Mouse (Mus musculus) erythroblast, embryonic 14.5 days (primary cell): Measurements from ENCODE around the gene Hoxa7. TPM values are rescaled to one million over a fixed set of nuclear protein-coding genes. Genes with fewer than 3 reads are reported as not detected.

Experiments used
- H3K27me3 ChIP-seq: 2 replicates; pipeline ENCODE4 v1.6.1; 2012; ENCODE audit warnings: inconsistent platforms; ENCODE audit not compliant: control insufficient read depth
- H3K36me3 ChIP-seq: 2 replicates; pipeline ENCODE4 v1.6.1; 2012; ENCODE audit warnings: mild to moderate bottlenecking, inconsistent platforms; ENCODE audit not compliant: control insufficient read depth
- H3K4me1 ChIP-seq: 2 replicates; pipeline ENCODE4 v1.6.1; 2012; ENCODE audit warnings: inconsistent platforms; ENCODE audit not compliant: control insufficient read depth
- H3K4me3 ChIP-seq: replicated peaks from 2 replicates; pipeline ENCODE3; 2012; ENCODE audit warnings: moderate library complexity, mild to moderate bottlenecking, inconsistent platforms
- H3K9me3 ChIP-seq: 2 replicates; pipeline ENCODE4 v1.6.1; 2012; ENCODE audit warnings: low read length, inconsistent platforms, mixed read lengths; ENCODE audit not compliant: control insufficient read depth
- GATA1 ChIP-seq: IDR thresholded peaks from 2 replicates; pipeline ENCODE4 v1.6.1; 2012; ENCODE audit warnings: low read length, inconsistent platforms, mixed read lengths
- TAL1 ChIP-seq: IDR thresholded peaks from 3 replicates; pipeline ENCODE4 v1.6.1; 2012; ENCODE audit warnings: low read length, inconsistent platforms, mixed read lengths
- polyA plus RNA-seq: library from polyadenylated mRNA; stranded (reverse); fragments of >175 nt; gene quantifications from 2 replicates; pipeline ENCODE4 v1.2.3, GENCODE M21; 2012

Hoxa7 gene
- polyA plus RNA-seq, 1 experiment: 0.02 TPM

DNA sequence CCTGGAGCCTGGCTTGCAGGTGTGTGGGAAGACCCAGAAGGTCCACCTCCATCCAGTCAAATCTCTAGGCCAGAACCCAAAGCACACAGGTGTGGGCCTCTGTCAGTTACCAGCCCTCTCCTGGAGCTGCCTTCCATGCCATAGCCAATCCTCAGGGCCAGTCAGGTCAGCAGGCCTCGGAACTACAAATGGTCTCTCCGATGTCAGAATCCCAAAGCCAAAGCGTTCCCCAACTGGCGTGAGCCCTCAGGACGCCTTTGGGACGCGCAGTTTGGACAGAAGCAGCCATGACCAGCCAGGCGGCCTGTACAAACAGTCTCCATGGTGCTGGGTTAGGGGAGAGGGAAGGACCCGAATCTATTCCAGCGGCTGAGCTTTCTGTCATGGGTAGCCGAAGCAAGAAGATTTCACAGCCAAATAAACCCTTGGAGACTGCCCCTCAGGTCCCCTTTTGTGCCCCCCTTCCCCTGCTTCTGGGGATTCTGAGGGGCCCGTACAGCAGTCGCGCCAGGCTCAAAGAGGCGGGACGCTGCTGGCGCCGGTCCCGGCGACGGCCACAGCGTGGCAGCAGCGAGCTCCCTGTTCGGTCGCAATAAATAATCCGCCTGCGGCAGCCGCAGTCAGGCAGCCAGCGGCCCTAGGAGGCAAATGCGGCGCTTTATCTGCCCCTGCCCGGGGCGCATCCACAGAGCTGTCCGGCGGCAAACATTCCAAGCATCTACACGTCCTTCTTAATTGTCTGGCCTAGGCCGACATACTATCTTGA, 10.3 kb downstream of the Hoxa7 start:
- Histone ChIP-seq H3K4me3 (no peak overlapping the region), H3K36me3 (no peaks in the 10 kb centered on the region), H3K4me1 (no peaks in the 10 kb centered on the region), H3K9me3 (no peaks in the 10 kb centered on the region; the same call in 1 of the 2 replicates), H3K27me3 (peaks cover 100% of the 10 kb centered on the region)
- TF ChIP-seq TAL1 (no peak), GATA1 (no peak)

DNA sequence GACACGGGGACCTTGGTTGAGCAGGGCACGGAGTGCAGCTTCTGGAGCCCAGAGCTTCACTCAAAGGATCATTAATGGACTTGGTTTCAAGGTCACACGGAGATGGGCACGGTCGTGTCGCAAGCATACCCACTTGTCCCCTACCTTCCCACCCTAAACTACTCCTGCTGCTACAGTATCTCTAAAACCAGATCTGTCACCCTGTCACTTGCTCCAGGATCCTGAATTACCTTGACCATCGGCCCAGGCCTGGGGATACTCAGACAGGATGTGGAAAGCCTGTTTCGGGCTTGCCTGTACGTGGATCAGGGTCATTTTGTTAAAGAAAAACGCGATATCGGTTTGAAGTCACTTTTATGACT, 12.0 kb downstream of the Hoxa7 start:
- Histone ChIP-seq H3K27me3 (peaks cover 100% of the 10 kb centered on the region), H3K36me3 (no peaks in the 10 kb centered on the region), H3K9me3 (no peaks in the 10 kb centered on the region; the same call in 1 of the 2 replicates), H3K4me3 (no peak overlapping the region), H3K4me1 (no peaks in the 10 kb centered on the region)
- no peak for TF ChIP-seq GATA1
- no peak for TF ChIP-seq TAL1

DNA sequence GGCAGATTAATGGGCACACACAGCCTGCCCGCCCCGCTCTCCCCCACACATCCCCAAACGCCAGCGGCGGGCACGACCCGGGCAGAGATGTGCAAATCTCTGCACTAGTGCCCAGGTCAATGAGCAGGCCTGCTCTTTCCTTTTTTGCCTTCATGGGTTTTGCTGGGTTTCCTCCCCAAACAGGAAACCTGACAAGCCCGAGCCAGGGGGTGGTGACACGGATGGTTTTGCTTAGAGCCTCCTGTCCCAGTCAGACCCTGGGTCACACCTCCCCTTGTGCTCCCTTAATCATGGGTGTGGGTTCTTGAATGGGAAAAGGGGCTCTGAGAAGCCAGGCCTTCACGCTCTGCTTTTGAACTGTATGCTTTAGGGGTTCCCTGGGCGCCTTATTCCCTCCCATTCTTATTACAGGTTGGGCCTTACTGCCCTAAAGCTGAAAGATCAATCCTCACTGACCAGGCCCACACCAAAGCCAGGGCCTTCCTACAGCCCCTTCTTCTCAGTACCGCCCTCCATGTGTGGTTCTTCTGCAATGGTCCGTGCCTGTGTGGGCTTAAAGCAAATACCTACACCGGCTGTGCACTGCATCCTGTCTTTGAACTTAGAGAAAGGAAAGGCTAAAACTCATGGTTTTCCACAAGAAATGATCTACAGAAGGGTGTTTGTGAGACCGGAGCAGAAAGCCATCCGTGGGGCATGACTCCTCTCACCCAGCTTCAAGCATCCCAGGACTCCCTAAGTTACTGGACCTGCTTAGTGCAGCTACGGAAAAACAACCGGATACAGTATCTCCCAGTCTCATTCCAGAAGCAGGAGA, 12.6 kb downstream of the Hoxa7 start:
- Histone ChIP-seq H3K36me3 (no peaks in the 10 kb centered on the region), H3K4me1 (no peaks in the 10 kb centered on the region), H3K9me3 (no peaks in the 10 kb centered on the region; the same call in 1 of the 2 replicates), H3K4me3 (no peak overlapping the region), H3K27me3 (peaks cover 100% of the 10 kb centered on the region)
- TF ChIP-seq GATA1 (no peak), TAL1 (no peak)

DNA sequence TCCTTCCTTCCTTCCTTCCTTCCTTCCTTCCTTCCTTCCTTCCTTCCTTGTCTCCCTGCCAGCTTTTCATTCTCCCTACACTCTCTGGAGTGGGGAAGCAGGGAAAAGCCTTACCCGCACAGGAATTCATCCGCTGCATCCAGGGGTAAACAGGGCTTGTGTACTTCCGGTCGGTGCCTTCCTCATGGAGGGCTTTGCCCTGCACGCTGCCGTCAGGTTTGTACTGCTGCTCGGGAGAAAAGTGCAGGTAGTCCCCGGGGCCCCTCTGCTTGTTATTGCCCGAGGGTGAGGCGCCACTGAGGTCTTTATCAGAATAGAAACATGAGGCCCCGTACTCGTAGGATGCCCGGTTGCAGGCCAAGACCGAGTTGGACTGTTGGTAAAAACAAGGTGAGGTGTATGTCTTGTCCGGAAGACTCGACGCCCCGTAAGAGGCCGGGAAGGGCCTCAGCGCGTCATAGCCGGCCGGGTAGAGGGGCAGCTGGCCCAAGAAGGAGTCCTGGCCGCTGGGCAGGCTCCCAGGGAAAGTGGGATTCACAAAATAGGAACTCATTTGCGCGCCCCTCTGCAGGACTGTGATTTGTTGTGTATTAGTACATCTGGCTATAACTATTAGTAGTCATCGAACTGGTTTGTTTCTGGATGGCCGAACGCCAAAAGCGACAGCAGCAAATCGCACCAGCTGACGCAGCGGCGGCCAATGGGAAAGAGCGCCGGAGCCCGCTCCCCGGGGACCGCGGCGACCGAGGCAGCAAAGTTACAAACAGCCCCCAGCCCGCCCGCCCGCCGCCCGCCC, 13.4 kb downstream of the Hoxa7 start, which contains the start of gene Hoxa6:
Hoxa6 (minus strand) TSS at position 651 of the 796 bp plus-strand sequence.
- TF ChIP-seq TAL1: no peak
- TF ChIP-seq GATA1: no peak
- Histone ChIP-seq H3K4me3 (no peak within 1 kb of the TSS), H3K27me3 (peaks cover 100% of the 10 kb centered on the region), H3K9me3 (no peaks in the 10 kb centered on the region; the same call in 1 of the 2 replicates), H3K4me1 (no peaks in the 10 kb centered on the region), H3K36me3 (no peaks in the 10 kb centered on the region)

DNA sequence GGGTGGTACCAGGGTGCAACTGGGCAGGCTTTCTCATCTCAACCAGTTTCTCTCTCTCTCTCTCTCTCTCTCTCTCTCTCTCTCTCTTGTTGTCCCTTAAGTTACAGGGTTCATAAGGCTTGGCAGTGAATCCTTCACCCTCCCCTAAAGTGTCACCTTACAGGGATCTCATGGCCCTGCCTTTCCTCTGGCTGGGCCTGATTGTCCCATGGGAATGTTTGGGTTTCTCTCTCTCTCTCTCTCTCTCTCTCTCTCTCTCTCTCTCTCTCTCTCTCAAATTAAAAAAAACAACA, 14.0 kb downstream of the Hoxa7 start:
- Histone ChIP-seq H3K9me3 (no peaks in the 10 kb centered on the region; the same call in 1 of the 2 replicates), H3K27me3 (peaks cover 100% of the 10 kb centered on the region)

DNA sequence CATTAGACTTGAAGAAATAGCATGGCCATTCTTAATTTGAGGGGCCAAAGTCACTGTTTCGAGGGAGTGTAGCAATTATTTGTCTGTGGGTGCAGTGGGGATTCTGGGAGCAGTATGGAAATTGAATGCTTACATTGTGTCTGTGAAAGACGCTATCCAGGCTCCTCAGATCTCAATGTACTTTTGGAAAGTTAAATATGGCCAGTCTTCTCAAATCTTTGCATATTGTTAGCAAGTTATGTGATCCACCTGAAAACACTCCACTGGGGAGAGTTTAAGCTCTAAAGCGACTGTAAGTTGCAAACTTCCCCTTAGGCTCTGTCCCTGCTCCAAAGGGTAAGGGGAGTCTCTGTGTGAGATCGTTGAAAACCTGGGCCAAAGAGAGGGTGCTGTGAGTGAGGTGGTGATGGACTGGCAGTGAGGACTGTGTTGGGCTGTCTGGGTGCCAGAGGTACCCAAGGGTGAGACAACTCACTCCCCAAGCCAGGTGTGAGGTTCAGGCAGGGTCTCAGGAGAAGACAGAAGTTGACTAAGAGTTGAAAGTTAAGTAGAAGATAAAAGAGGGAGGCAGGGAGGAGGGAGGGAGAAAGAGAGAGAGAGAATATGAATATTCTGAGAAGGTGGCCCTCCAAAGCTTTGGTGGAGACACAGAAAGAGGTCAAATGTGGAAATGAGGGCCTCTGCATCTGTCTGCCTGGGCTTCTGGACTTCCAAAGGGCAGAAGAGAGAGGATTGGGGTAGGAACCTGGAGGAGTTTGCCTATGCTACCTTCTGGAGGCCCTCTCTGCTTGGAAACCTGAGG, 14.6 kb downstream of the Hoxa7 start:
- no peaks in the 10 kb centered on the region for H3K4me1 ChIP-seq
- H3K9me3 ChIP-seq: no peaks in the 10 kb centered on the region; the same call in 1 of the 2 replicates
- H3K4me3 ChIP-seq: no peak overlapping the region
- peaks cover 100% of the 10 kb centered on the region for H3K27me3 ChIP-seq
- TF ChIP-seq GATA1 (no peak), TAL1 (no peak)
- H3K36me3 ChIP-seq: no peaks in the 10 kb centered on the region

More for the DNA sequence above, 14.0 kb downstream of the Hoxa7 start:
- TF ChIP-seq GATA1: no peak
- no peak for TF ChIP-seq TAL1
- H3K4me1 ChIP-seq: no peaks in the 10 kb centered on the region
- H3K4me3 ChIP-seq: no peak overlapping the region
- no peaks in the 10 kb centered on the region for H3K36me3 ChIP-seq

DNA sequence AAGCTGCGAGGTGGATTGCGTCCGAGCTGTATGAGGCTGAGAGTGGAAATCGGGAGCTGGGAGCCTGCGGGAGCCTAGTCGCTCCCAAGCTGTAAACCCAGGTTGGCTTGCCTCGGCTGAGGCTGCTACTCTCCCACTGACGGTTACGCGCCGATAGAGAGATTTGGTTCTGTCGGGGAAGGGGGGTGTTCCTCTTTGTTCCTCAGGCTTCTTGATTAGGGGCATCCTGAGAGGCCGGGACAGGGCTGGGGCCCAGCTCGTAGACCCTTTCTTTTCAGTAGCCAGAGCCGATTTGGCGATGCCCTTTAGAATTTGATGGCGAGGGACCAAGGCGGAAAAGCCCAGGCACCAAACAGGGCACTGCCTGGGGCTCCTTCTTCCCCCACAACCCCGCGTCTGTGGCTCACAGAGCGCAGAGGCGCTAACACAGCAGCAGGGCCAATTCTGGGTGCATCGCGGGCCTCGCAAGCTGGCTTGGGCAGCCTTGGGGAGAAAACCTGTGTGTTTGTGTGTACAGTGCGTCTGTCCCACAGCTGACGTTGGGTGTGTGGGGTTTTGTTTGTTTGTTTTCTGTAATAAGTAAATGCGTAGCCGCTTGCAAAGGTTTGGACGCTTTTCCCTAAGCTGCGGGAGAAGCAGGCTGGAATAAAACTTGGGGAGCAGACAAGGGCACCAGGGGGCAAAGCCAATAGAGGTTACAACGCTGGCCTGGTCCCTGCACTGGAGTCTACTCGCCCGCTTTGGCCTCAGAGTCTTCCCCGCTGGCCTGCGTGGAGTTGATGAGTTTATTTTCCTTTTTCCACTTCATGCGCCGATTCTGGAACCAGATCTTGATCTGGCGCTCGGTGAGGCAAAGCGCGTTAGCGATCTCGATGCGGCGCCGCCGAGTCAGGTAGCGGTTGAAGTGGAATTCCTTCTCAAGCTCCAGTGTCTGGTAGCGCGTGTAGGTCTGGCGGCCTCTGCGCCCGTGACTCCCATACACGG, 15.7 kb downstream of the Hoxa7 start:
- Histone ChIP-seq H3K4me1 (no peaks in the 10 kb centered on the region), H3K36me3 (no peaks in the 10 kb centered on the region), H3K4me3 (no peak overlapping the region), H3K9me3 (no peaks in the 10 kb centered on the region; the same call in 1 of the 2 replicates), H3K27me3 (peaks cover 100% of the 10 kb centered on the region)
- no peak for TF ChIP-seq TAL1
- TF ChIP-seq GATA1: no peak

DNA sequence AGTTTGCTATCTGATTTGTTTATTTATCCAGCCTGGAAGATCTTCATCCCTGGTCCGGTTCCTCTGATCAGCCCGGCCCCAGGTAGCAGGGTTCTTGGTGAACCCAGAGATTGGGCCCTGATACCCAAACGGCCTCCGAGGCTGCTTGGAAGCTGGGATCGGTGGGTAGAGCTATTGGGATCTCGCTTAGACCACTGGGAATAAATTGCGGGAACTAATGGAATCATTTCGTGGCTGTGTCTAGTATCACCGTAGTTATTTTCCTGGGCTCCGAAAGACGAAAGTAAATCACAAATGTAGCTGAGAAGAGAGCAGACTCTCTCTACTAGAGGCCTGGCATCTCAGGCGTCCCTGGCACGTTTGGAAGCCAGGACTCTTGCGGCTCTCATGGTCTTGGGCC, 16.4 kb downstream of the Hoxa7 start:
- TF ChIP-seq GATA1: no peak
- no peak for TF ChIP-seq TAL1
- Histone ChIP-seq H3K4me3 (no peak overlapping the region), H3K36me3 (no peaks in the 10 kb centered on the region), H3K4me1 (no peaks in the 10 kb centered on the region), H3K9me3 (no peaks in the 10 kb centered on the region; the same call in 1 of the 2 replicates), H3K27me3 (peaks cover 100% of the 10 kb centered on the region)
